Mouse (Mus musculus) liver, embryonic 11.5 days (tissue): Measurements from ENCODE around the gene Zscan20. TPM values are rescaled to one million over a fixed set of nuclear protein-coding genes. Genes with fewer than 3 reads are reported as not detected.
A peak's percentile ranks its signal among the peaks of the same experiment; 100 is the strongest.

Source experiments
- ATAC-seq: fragments of 200-750 bp; cut with Nextera tagmentation; replicated peaks from 2 replicates; pipeline ENCODE4 v1.8.0; 2017; ENCODE audit warnings: moderate number of reproducible peaks, mild to moderate bottlenecking, moderate TSS enrichment, moderate library complexity; ENCODE audit not compliant: low FRiP score
- DNase-seq: peaks from one replicate; pipeline ENCODE4 v3.0.0-alpha.2; 2017; ENCODE audit warnings: low spot score
- H3K27ac ChIP-seq: fragments of 300-500 bp; sonication (generic); 2 replicates; pipeline ENCODE4 v1.5.1; 2014; ENCODE audit warnings: mild to moderate bottlenecking, low read depth, low read length, control low read depth
- H3K27me3 ChIP-seq: fragments of 300-500 bp; sonication (generic); replicated peaks from 2 replicates; pipeline ENCODE4 v1.6.1; 2014; ENCODE audit warnings: low read length, mixed read lengths; ENCODE audit not compliant: control insufficient read depth, insufficient read depth
- H3K36me3 ChIP-seq: fragments of 300-500 bp; sonication (generic); 2 replicates; pipeline ENCODE4 v1.6.1; 2014; ENCODE audit warnings: mild to moderate bottlenecking, low read length, moderate library complexity, mixed read lengths; ENCODE audit not compliant: control insufficient read depth, insufficient read depth
- H3K4me1 ChIP-seq: fragments of 300-500 bp; sonication (generic); replicated peaks from 2 replicates; pipeline ENCODE4 v1.6.1; 2014; ENCODE audit warnings: low read length, mixed read lengths; ENCODE audit not compliant: control insufficient read depth, insufficient read depth
- H3K4me2 ChIP-seq: fragments of 300-500 bp; sonication (generic); 2 replicates; pipeline ENCODE4 v1.6.1; 2014; ENCODE audit warnings: mild to moderate bottlenecking, control low read depth, moderate library complexity
- H3K4me3 ChIP-seq: fragments of 300-500 bp; sonication (generic); 2 replicates; pipeline ENCODE4 v1.5.1; 2014; ENCODE audit warnings: low read depth, low read length, control low read depth
- H3K9ac ChIP-seq: fragments of 300-500 bp; sonication (generic); 2 replicates; pipeline ENCODE4 v1.6.1; 2014; ENCODE audit warnings: low read depth, low read length, control low read depth
- H3K9me3 ChIP-seq: fragments of 300-500 bp; sonication (generic); 2 replicates; pipeline ENCODE4 v1.6.1; 2016; ENCODE audit warnings: low read length, inconsistent platforms, mixed read lengths; ENCODE audit not compliant: control insufficient read depth
- WGBS: fragments of 180-500 bp; shearing (Covaris S2); extraction: QIAGEN DNeasy Blood & Tissue Kit; methylation state at CpG from one replicate; pipeline ENCODE4 v1.1.7; 2014; 5-methylcytosine and 5-hydroxymethylcytosine counted together
- polyA plus RNA-seq: library from polyadenylated mRNA; unstranded; fragments of >200 nt; fragmentation: Nextera tagmentation; extraction: Ambion mirVana; gene quantifications from 2 replicates; pipeline ENCODE4 v1.2.1, GENCODE M21; 2014

Gene Zscan20
- 2.4 and 3.9 TPM in 2 replicates for polyA plus RNA-seq

DNA sequence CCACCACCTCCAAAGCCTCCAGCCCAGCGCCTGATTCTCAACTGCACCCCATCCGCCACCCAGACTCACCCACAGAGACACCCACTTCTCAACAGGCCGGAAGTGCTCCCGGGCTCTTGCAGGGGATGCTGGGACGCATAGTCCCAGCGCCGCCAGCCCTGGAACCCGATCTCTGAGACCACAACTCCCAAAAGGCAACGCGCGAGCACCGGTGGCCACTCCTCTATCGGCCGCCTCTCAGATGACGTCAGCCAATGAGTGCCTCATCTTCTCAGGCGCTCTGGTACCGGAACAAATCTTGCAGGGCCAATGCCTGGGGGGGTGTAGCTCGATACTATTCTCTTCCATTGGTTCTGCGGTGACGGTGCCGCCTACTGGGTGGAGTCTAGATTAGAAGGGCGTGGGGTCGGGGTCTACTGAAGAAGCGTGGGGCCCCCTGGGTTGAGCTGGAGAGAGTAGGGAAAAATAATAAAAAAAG, at the start of gene Zscan20:
Zscan20 (minus strand) TSS at position 174 of the 478 bp plus-strand sequence.
- peak within 1 kb of the TSS; percentile 62 for H3K4me3 ChIP-seq
- H3K27ac ChIP-seq = peak within 1 kb of the TSS; percentile 49; the same call in 1 of the 2 replicates
- peak within 1 kb of the TSS; percentile 91 for H3K4me2 ChIP-seq
- peak within 1 kb of the TSS; percentile 68 for H3K9ac ChIP-seq
- no peaks in the 10 kb centered on the region for H3K27me3 ChIP-seq
- peaks cover 8% of the 10 kb centered on the region for H3K4me1 ChIP-seq
- ATAC-seq (peak; percentile 95), DNase-seq (peak; percentile 94)
- H3K9me3 ChIP-seq = no peaks in the 10 kb centered on the region
- under 1% methylated on average over 24 of the region's 24 CpGs for WGBS
- H3K36me3 ChIP-seq = no peaks in the 10 kb centered on the region

DNA sequence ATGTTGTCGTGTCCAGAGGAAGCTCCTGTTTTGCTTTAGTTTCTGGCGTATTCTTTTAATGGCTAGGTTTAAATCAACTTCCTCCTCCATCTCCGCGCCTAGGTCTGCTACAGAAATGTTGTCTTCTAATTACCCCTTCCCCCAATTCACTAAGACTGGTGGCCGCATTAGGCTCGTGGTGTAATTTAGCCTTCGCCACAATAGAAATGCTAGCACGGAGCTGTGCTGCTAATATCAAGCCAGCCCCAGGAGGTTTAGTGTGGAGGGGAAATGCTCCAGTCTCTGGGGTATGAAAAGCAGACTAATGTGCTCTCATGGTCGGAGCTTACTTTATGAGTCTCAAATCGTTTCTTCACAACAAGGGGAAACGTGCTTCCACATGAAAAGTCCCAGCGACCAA, 45.5 kb upstream of the Zscan20 start:
- Histone ChIP-seq H3K9me3 (no peaks in the 10 kb centered on the region), H3K27me3 (peaks cover 3% of the 10 kb centered on the region; the same call in 1 of the 2 replicates), H3K4me3 (peak overlapping the region; percentile 75), H3K4me1 (peaks cover 9% of the 10 kb centered on the region), H3K36me3 (no peaks in the 10 kb centered on the region), H3K27ac (no peak overlapping the region), H3K9ac (peak overlapping the region; percentile 71), H3K4me2 (peak overlapping the region; percentile 95)
- ATAC-seq = no peak
- WGBS = 9% methylated on average over 12 of the region's 12 CpGs
- no peak for DNase-seq

GRCm38 (mm10) chr4:128654505-128655381, 44.8 kb upstream of the Zscan20 start, which contains the start of gene Phc2:
Gene Phc2 (plus strand): TSS chr4:128654702.
- Histone ChIP-seq H3K4me3 (peak within 1 kb of the TSS; percentile 75), H3K9me3 (no peaks in the 10 kb centered on the region), H3K4me1 (peaks cover 9% of the 10 kb centered on the region), H3K27ac (peak within 1 kb of the TSS; percentile 61), H3K27me3 (peaks cover 3% of the 10 kb centered on the region; the same call in 1 of the 2 replicates), H3K4me2 (peak within 1 kb of the TSS; percentile 95), H3K36me3 (no peaks in the 10 kb centered on the region), H3K9ac (peak within 1 kb of the TSS; percentile 71)
- under 1% methylated on average over 74 of the region's 85 CpGs for WGBS
- peak; percentile 99 for ATAC-seq
- peak; percentile 91 for DNase-seq

GRCm38 (mm10) chr4:128652584-128653298, 42.8 kb upstream of the Zscan20 start:
- ATAC-seq (no peak), DNase-seq (no peak)
- H3K9ac ChIP-seq = no peak overlapping the region
- WGBS = 30% methylated on average over 5 of the region's 5 CpGs
- H3K27me3 ChIP-seq = peaks cover 3% of the 10 kb centered on the region; the same call in 1 of the 2 replicates
- no peaks in the 10 kb centered on the region for H3K36me3 ChIP-seq
- H3K4me2 ChIP-seq = no peak overlapping the region
- H3K27ac ChIP-seq = peak overlapping the region; percentile 38; the same call in 1 of the 2 replicates
- peaks cover 14% of the 10 kb centered on the region for H3K4me1 ChIP-seq
- no peak overlapping the region for H3K4me3 ChIP-seq
- no peaks in the 10 kb centered on the region for H3K9me3 ChIP-seq

DNA sequence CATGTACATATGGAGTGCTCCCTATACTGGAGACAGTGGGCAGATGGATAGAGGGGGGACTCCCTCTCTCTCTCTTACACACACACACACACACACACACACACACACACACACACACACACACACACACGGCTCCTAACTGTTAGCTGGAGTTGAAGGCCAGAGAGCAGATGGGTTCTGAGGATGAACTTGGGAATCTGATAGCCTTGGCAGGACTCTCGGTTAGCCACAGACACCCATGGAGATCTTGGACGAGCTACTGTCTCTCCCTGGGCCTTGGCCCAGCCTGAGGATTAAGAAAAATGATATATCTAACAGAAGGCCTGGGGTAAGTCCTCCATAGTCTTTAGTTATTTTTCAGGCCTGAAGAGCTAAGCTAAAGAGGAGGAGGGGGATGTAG, 41.6 kb upstream of the Zscan20 start:
- DNase-seq (no peak), ATAC-seq (no peak)
- Histone ChIP-seq H3K4me3 (no peak overlapping the region), H3K9ac (no peak overlapping the region), H3K4me2 (no peak overlapping the region), H3K27me3 (peaks cover 3% of the 10 kb centered on the region; the same call in 1 of the 2 replicates), H3K27ac (no peak overlapping the region), H3K36me3 (no peaks in the 10 kb centered on the region), H3K9me3 (no peaks in the 10 kb centered on the region), H3K4me1 (peaks cover 14% of the 10 kb centered on the region)
- 51% methylated on average over 3 of the region's 3 CpGs for WGBS

DNA sequence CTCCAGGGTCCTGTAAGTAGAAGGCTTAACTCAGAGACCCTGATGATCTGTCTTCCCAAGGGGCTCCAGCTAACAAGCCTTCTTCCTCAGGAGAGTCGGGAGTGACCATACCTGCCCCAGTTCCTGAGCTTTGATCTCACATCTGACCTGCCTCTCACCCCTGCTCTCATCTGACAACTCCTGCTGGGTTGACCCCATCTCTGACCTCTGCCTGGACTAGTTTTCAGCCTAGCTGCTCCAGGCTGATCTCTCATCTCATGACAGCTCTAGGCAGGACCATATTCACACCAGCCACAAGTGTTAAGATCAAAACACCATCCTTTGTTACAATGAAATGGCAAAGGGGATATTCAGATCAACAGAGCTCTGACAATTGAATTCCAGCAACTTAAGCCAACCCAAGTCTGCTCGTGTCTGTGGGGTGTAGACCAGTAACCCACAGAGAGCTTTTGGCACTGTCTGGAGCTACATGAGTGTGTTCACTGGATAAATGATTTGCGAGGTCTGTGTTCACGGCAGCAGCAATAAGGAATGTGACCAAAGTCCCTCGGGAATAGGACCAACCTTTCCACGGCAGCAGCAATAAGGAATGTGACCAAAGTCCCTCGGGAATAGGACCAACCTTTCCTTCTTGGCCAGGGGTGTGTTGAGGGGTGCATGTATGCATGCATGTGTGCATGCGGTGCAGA, 38.8 kb upstream of the Zscan20 start:
- H3K27me3 ChIP-seq = no peaks in the 10 kb centered on the region
- DNase-seq (no peak), ATAC-seq (no peak)
- peaks cover 8% of the 10 kb centered on the region; the same call in 1 of the 2 replicates for H3K4me1 ChIP-seq
- no peak overlapping the region for H3K9ac ChIP-seq
- no peak overlapping the region for H3K4me3 ChIP-seq
- no peak overlapping the region for H3K27ac ChIP-seq
- H3K36me3 ChIP-seq = no peaks in the 10 kb centered on the region
- no peaks in the 10 kb centered on the region for H3K9me3 ChIP-seq
- no peak overlapping the region for H3K4me2 ChIP-seq
- WGBS = 56% methylated on average over 8 of the region's 8 CpGs

DNA sequence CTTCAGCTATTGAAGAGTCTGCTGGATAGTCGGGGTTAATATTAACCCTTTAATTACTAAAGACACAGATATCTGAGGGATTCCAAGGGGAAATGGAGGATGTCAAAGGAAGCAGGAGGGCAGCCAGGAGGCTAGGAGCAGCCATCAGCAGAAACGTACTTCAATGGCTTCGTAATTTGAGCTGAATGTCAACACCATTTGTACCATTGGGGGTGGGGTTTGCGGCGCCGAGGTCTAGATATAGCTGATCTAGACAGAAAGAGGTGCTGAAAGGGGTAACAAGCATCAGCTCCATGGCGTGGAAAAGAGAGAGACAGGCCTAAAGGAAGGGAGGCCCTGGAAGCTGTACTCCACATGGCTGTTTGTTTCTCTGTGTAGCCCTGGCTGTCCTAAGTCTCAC, 36.9 kb upstream of the Zscan20 start:
- no peaks in the 10 kb centered on the region for H3K9me3 ChIP-seq
- DNase-seq (no peak), ATAC-seq (no peak)
- H3K4me1 ChIP-seq = peaks cover 14% of the 10 kb centered on the region
- no peak overlapping the region for H3K9ac ChIP-seq
- 39% methylated on average over 7 of the region's 7 CpGs for WGBS
- no peaks in the 10 kb centered on the region for H3K27me3 ChIP-seq
- no peaks in the 10 kb centered on the region for H3K36me3 ChIP-seq
- no peak overlapping the region for H3K4me2 ChIP-seq
- H3K27ac ChIP-seq = no peak overlapping the region
- H3K4me3 ChIP-seq = no peak overlapping the region

DNA sequence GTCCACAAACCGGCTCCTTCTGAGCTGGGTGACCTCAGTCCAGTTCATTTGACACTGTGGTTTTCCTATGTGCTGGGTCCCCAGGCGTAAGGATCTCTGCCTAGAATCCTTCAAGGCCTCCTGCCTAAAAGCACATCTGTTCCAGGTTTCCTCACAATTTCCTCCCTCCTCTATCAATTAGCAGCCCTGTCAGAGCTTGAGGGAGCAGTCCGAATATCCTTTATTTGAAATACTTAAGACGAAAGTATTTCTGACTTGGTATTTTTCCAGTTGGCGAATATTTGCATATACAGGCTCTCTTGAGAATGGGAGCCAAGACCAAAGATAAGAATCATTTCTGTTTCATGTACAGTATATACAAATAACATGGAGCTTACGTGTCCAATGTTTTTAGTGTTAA, 36.0 kb upstream of the Zscan20 start:
- Histone ChIP-seq H3K27me3 (no peaks in the 10 kb centered on the region), H3K9ac (no peak overlapping the region), H3K36me3 (no peaks in the 10 kb centered on the region), H3K9me3 (no peaks in the 10 kb centered on the region), H3K27ac (no peak overlapping the region), H3K4me1 (peaks cover 15% of the 10 kb centered on the region), H3K4me3 (no peak overlapping the region), H3K4me2 (no peak overlapping the region)
- WGBS = 65% methylated on average over 6 of the region's 6 CpGs
- no peak for ATAC-seq
- DNase-seq = no peak
